Mouse (Mus musculus) intestine, embryonic 15.5 days (tissue): ENCODE data around the gene Timp4. TPM values are rescaled to one million over a fixed set of nuclear protein-coding genes. Genes with fewer than 3 reads are reported as not detected.

ENCODE experiments used
- ATAC-seq: fragments of 200-750 bp; cut with Nextera tagmentation; 2 replicates; pipeline ENCODE4 v1.8.0; 2017; ENCODE audit warnings: moderate TSS enrichment, moderate library complexity
- H3K27ac ChIP-seq: fragments of 300-500 bp; sonication (generic); 2 replicates; pipeline ENCODE4 v1.5.1; 2015; ENCODE audit warnings: mild to moderate bottlenecking, inconsistent platforms
- H3K27me3 ChIP-seq: fragments of 300-500 bp; sonication (generic); replicated peaks from 2 replicates; pipeline ENCODE4 v1.6.1; 2015; ENCODE audit warnings: inconsistent platforms
- H3K36me3 ChIP-seq: fragments of 300-500 bp; sonication (generic); 2 replicates; pipeline ENCODE4 v1.6.1; 2015; ENCODE audit warnings: inconsistent platforms
- H3K4me1 ChIP-seq: fragments of 300-500 bp; sonication (generic); replicated peaks from 2 replicates; pipeline ENCODE4 v1.6.1; 2015; ENCODE audit warnings: inconsistent platforms
- H3K4me2 ChIP-seq: fragments of 300-500 bp; sonication (generic); replicated peaks from 2 replicates; pipeline ENCODE4 v1.6.1; 2015; ENCODE audit warnings: mild to moderate bottlenecking, inconsistent platforms
- H3K4me3 ChIP-seq: fragments of 300-500 bp; sonication (generic); replicated peaks from 2 replicates; pipeline ENCODE4 v1.5.1; 2015; ENCODE audit warnings: inconsistent platforms
- H3K9ac ChIP-seq: fragments of 300-500 bp; sonication (generic); 2 replicates; pipeline ENCODE4 v1.6.1; 2015; ENCODE audit warnings: inconsistent platforms
- H3K9me3 ChIP-seq: fragments of 300-500 bp; sonication (generic); 2 replicates; pipeline ENCODE4 v1.6.1; 2016; ENCODE audit warnings: inconsistent platforms
- WGBS: fragments of 180-500 bp; shearing (Covaris S2); methylation state at CpG from one replicate; pipeline ENCODE4 v1.1.7; 2015; 5-methylcytosine and 5-hydroxymethylcytosine counted together
- polyA plus RNA-seq: library from polyadenylated mRNA; unstranded; fragments of >200 nt; fragmentation: Nextera tagmentation; extraction: Ambion mirVana; gene quantifications from 2 replicates; pipeline ENCODE4 v1.2.1, GENCODE M21; 2015

Gene Timp4
- polyA plus RNA-seq: 0.44 and 0.45 TPM in 2 replicates

GRCm38 (mm10) chr6:115252099-115252873, at the start of gene Timp4:
Timp4 (minus strand) TSS chr6:115252205.
- Histone ChIP-seq H3K4me2 (peak within 1 kb of the TSS; percentile 58), H3K27ac (no peak within 1 kb of the TSS), H3K4me1 (peaks cover 12% of the 10 kb centered on the region), H3K9me3 (no peaks in the 10 kb centered on the region), H3K9ac (no peak within 1 kb of the TSS), H3K27me3 (no peaks in the 10 kb centered on the region), H3K4me3 (peak within 1 kb of the TSS; percentile 1; the same call in 1 of the 2 replicates), H3K36me3 (no peaks in the 10 kb centered on the region)
- 41% methylated on average over 9 of the region's 10 CpGs for WGBS
- ATAC-seq: no peak

GRCm38 (mm10) chr6:115293877-115294276, 41.9 kb upstream of the Timp4 start:
- H3K4me2 ChIP-seq: no peak overlapping the region
- no peak for ATAC-seq
- no peak overlapping the region for H3K4me3 ChIP-seq
- 82% methylated on average over 2 of the region's 2 CpGs for WGBS
- H3K9me3 ChIP-seq: no peaks in the 10 kb centered on the region
- H3K4me1 ChIP-seq: no peaks in the 10 kb centered on the region
- H3K36me3 ChIP-seq: no peaks in the 10 kb centered on the region
- H3K9ac ChIP-seq: no peak overlapping the region
- H3K27ac ChIP-seq: no peak overlapping the region
- no peaks in the 10 kb centered on the region for H3K27me3 ChIP-seq

- Histone ChIP-seq H3K4me3 (no peak overlapping the region), H3K4me2 (no peak overlapping the region), H3K27ac (no peak overlapping the region), H3K4me1 (no peaks in the 10 kb centered on the region), H3K9me3 (no peaks in the 10 kb centered on the region), H3K36me3 (no peaks in the 10 kb centered on the region), H3K9ac (no peak overlapping the region), H3K27me3 (no peaks in the 10 kb centered on the region)
- WGBS: 64% methylated on average over 6 of the region's 6 CpGs
- ATAC-seq: no peak
Measured at GRCm38 (mm10) chr6:115292621-115293020, 40.6 kb upstream of the Timp4 start.

GRCm38 (mm10) chr6:115291823-115292222, 39.8 kb upstream of the Timp4 start:
- Histone ChIP-seq H3K4me2 (no peak overlapping the region), H3K9ac (no peak overlapping the region), H3K4me3 (no peak overlapping the region), H3K9me3 (no peaks in the 10 kb centered on the region), H3K27ac (no peak overlapping the region), H3K4me1 (no peaks in the 10 kb centered on the region), H3K36me3 (no peaks in the 10 kb centered on the region), H3K27me3 (no peaks in the 10 kb centered on the region)
- WGBS: 91% methylated on average over 6 of the region's 6 CpGs
- ATAC-seq: no peak

- Histone ChIP-seq H3K9me3 (no peaks in the 10 kb centered on the region), H3K4me2 (no peak overlapping the region), H3K36me3 (no peaks in the 10 kb centered on the region), H3K9ac (no peak overlapping the region), H3K4me1 (no peaks in the 10 kb centered on the region), H3K4me3 (no peak overlapping the region), H3K27ac (no peak overlapping the region), H3K27me3 (no peaks in the 10 kb centered on the region)
- no peak for ATAC-seq
- WGBS: 76% methylated on average over 2 of the region's 2 CpGs
Measured at GRCm38 (mm10) chr6:115291068-115291467, 39.1 kb upstream of the Timp4 start.

- no peaks in the 10 kb centered on the region for H3K36me3 ChIP-seq
- H3K4me1 ChIP-seq: no peaks in the 10 kb centered on the region
- ATAC-seq: no peak
- no peak overlapping the region for H3K9ac ChIP-seq
- no peaks in the 10 kb centered on the region for H3K9me3 ChIP-seq
- no peak overlapping the region for H3K4me2 ChIP-seq
- H3K4me3 ChIP-seq: no peak overlapping the region
- 57% methylated on average over 5 of the region's 5 CpGs for WGBS
- H3K27me3 ChIP-seq: no peaks in the 10 kb centered on the region
- no peak overlapping the region for H3K27ac ChIP-seq
Measured at GRCm38 (mm10) chr6:115290561-115290960, 38.6 kb upstream of the Timp4 start.

GRCm38 (mm10) chr6:115288223-115288622, 36.2 kb upstream of the Timp4 start:
- no peaks in the 10 kb centered on the region for H3K36me3 ChIP-seq
- H3K27ac ChIP-seq: no peak overlapping the region
- no peaks in the 10 kb centered on the region for H3K9me3 ChIP-seq
- no peak overlapping the region for H3K4me2 ChIP-seq
- H3K27me3 ChIP-seq: no peaks in the 10 kb centered on the region
- H3K4me3 ChIP-seq: no peak overlapping the region
- no peak for ATAC-seq
- H3K4me1 ChIP-seq: no peaks in the 10 kb centered on the region
- 95% methylated on average over 3 of the region's 3 CpGs for WGBS
- no peak overlapping the region for H3K9ac ChIP-seq

- WGBS: 77% methylated on average over 6 of the region's 6 CpGs
- no peak overlapping the region for H3K4me2 ChIP-seq
Measured at GRCm38 (mm10) chr6:115286441-115286840, 34.4 kb upstream of the Timp4 start.

GRCm38 (mm10) chr6:115284153-115284552, 32.1 kb upstream of the Timp4 start:
- WGBS: 85% methylated on average over 2 of the region's 2 CpGs
- Histone ChIP-seq H3K27me3 (no peaks in the 10 kb centered on the region), H3K9me3 (no peaks in the 10 kb centered on the region), H3K36me3 (no peaks in the 10 kb centered on the region), H3K27ac (no peak overlapping the region), H3K4me2 (no peak overlapping the region), H3K9ac (no peak overlapping the region), H3K4me3 (no peak overlapping the region), H3K4me1 (no peaks in the 10 kb centered on the region)
- no peak for ATAC-seq

More at GRCm38 (mm10) chr6:115286441-115286840, 34.4 kb upstream of the Timp4 start:
- Histone ChIP-seq H3K4me1 (no peaks in the 10 kb centered on the region), H3K9me3 (no peaks in the 10 kb centered on the region), H3K9ac (no peak overlapping the region), H3K4me3 (no peak overlapping the region), H3K27me3 (no peaks in the 10 kb centered on the region), H3K27ac (no peak overlapping the region), H3K36me3 (no peaks in the 10 kb centered on the region)
- no peak for ATAC-seq

GRCm38 (mm10) chr6:115279639-115280038, 27.6 kb upstream of the Timp4 start:
- Histone ChIP-seq H3K9ac (no peak overlapping the region), H3K27me3 (no peaks in the 10 kb centered on the region), H3K9me3 (no peaks in the 10 kb centered on the region), H3K27ac (no peak overlapping the region), H3K4me1 (no peaks in the 10 kb centered on the region), H3K4me2 (no peak overlapping the region), H3K4me3 (no peak overlapping the region), H3K36me3 (no peaks in the 10 kb centered on the region)
- no peak for ATAC-seq
- 63% methylated on average over 2 of the region's 2 CpGs for WGBS

- WGBS: 78% methylated on average over 8 of the region's 8 CpGs
- Histone ChIP-seq H3K4me2 (no peak overlapping the region), H3K4me3 (no peak overlapping the region), H3K36me3 (no peaks in the 10 kb centered on the region), H3K9ac (no peak overlapping the region), H3K9me3 (no peaks in the 10 kb centered on the region), H3K27me3 (no peaks in the 10 kb centered on the region), H3K4me1 (no peaks in the 10 kb centered on the region), H3K27ac (no peak overlapping the region)
- ATAC-seq: no peak
Measured at GRCm38 (mm10) chr6:115278086-115278485, 26.1 kb upstream of the Timp4 start.

- peaks cover 7% of the 10 kb centered on the region; the same call in 1 of the 2 replicates for H3K4me1 ChIP-seq
- H3K4me3 ChIP-seq: no peak overlapping the region
- no peaks in the 10 kb centered on the region for H3K27me3 ChIP-seq
- no peaks in the 10 kb centered on the region for H3K9me3 ChIP-seq
- no peaks in the 10 kb centered on the region for H3K36me3 ChIP-seq
- no peak for ATAC-seq
- H3K27ac ChIP-seq: no peak overlapping the region
- H3K4me2 ChIP-seq: no peak overlapping the region
- H3K9ac ChIP-seq: no peak overlapping the region
- 87% methylated on average over 10 of the region's 10 CpGs for WGBS
Measured at GRCm38 (mm10) chr6:115275116-115275815, 23.3 kb upstream of the Timp4 start.
